Mouse (Mus musculus) liver, embryonic 14.5 days (tissue): Measurements from ENCODE around the gene Cnot1. TPM values are rescaled to one million over a fixed set of nuclear protein-coding genes. Genes with fewer than 3 reads are reported as not detected.

Experiments
- ATAC-seq: fragments of 200-750 bp; cut with Nextera tagmentation; 2 replicates; pipeline ENCODE4 v1.8.0; 2017; ENCODE audit warnings: moderate number of reproducible peaks, mild to moderate bottlenecking, moderate library complexity; ENCODE audit not compliant: insufficient read depth
- DNase-seq, 3 experiments: peaks; one replicate each; pipeline ENCODE4 v3.0.0-alpha.2; 2012 to 2013; ENCODE audit warnings: low read depth in 3 of 3, low spot score in 3 of 3
- H3K27ac ChIP-seq: fragments of 300-500 bp; sonication (generic); 2 replicates; pipeline ENCODE4 v1.5.1; 2014; ENCODE audit warnings: moderate library complexity, mild to moderate bottlenecking, control low read depth, inconsistent platforms
- H3K27me3 ChIP-seq: fragments of 300-500 bp; sonication (generic); 2 replicates; pipeline ENCODE4 v1.6.1; 2014; ENCODE audit warnings: mild to moderate bottlenecking, low read length, moderate library complexity; ENCODE audit not compliant: control insufficient read depth, insufficient read depth
- H3K36me3 ChIP-seq: fragments of 300-500 bp; sonication (generic); replicated peaks from 2 replicates; pipeline ENCODE4 v1.6.1; 2014; ENCODE audit warnings: low read depth; ENCODE audit not compliant: control insufficient read depth, insufficient read depth
- H3K4me1 ChIP-seq, 2 experiments: fragments of 200-500 bp in 1 of 2; fragments of 300-500 bp in 1 of 2; sonication (generic) in 1 of 2; replicated peaks; 2 replicates each; pipeline ENCODE4 v1.6.1; 2012 to 2014; ENCODE audit warnings: antibody characterized with exemption in 1 of 2, inconsistent platforms in 1 of 2, low read length in 1 of 2; ENCODE audit not compliant: control insufficient read depth in 2 of 2, insufficient read depth in 2 of 2
- H3K4me2 ChIP-seq: fragments of 300-500 bp; sonication (generic); 2 replicates; pipeline ENCODE4 v1.6.1; 2014; ENCODE audit warnings: low read depth, mild to moderate bottlenecking, control low read depth, moderate library complexity
- H3K4me3 ChIP-seq, 2 experiments: fragments of 200-500 bp in 1 of 2; fragments of 300-500 bp in 1 of 2; sonication (generic) in 1 of 2; 2 replicates each; pipeline ENCODE4 v1.5.1; 2012 to 2014; ENCODE audit warnings: low read depth in 2 of 2, low read length in 2 of 2, mild to moderate bottlenecking in 2 of 2, control low read depth in 1 of 2, inconsistent platforms in 1 of 2, moderate library complexity in 1 of 2; ENCODE audit not compliant: insufficient read depth in 1 of 2
- H3K9ac ChIP-seq: fragments of 300-500 bp; sonication (generic); replicated peaks from 2 replicates; pipeline ENCODE4 v1.6.1; 2014; ENCODE audit warnings: mild to moderate bottlenecking, control low read depth, moderate library complexity
- H3K9me3 ChIP-seq: fragments of 300-500 bp; sonication (generic); 2 replicates; pipeline ENCODE4 v1.6.1; 2016; ENCODE audit warnings: low read length, mixed read lengths; ENCODE audit not compliant: control insufficient read depth
- CTCF ChIP-seq: IDR thresholded peaks from 2 replicates; pipeline ENCODE4 v1.5.1; 2016; ENCODE audit warnings: antibody characterized with exemption, low read depth, control low read depth
- EP300 ChIP-seq: IDR thresholded peaks from 2 replicates; pipeline ENCODE4 v1.6.1; 2016; ENCODE audit warnings: antibody characterized with exemption, low read depth
- WGBS: fragments of 180-500 bp; shearing (Covaris S2); extraction: QIAGEN DNeasy Blood & Tissue Kit; methylation state at CpG from one replicate; pipeline ENCODE4 v1.1.7; 2014; ENCODE audit not compliant: insufficient replicate concordance; 5-methylcytosine and 5-hydroxymethylcytosine counted together
- microRNA-seq: library from miRNA; unstranded; fragments of <30 nt; microRNA quantifications from one replicate; pipeline ENCODE4, GENCODE M21; 2016
- polyA plus RNA-seq, 2 experiments: library from polyadenylated mRNA; depleted of rRNA in 1 of 2; stranded (reverse) in 1 of 2; unstranded in 1 of 2; fragments of >200 nt; fragmentation: Nextera tagmentation in 1 of 2; extraction: Ambion mirVana in 1 of 2; gene quantifications; 2 replicates each; pipeline versions ENCODE4 v1.2.1 to v1.2.3; 2012 to 2014

Gene Cnot1
- polyA plus RNA-seq, 2 experiments = 33.1 to 41.8 TPM

DNA sequence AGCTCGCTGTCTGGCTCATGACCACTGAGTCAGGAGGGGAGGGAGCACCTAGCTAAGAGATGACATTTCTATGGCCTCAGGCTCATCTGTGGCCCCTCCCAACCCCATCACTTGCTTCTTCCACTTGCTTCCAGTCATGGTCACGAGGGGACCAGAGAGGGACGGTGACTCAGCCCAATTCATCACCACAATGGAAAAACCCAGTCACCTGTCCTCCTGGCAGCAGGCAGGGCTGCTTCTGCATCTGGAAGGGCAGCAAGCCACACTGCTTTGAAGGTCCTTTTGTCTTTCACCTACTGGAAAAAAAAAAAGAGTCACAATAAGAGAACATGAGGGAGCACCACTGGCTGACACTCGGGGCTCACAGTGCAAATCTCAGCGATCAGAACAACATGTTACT is 134.5 kb downstream of the Cnot1 start:
- H3K4me2 ChIP-seq = no peak overlapping the region
- no peak for DNase-seq
- 42% methylated on average over 5 of the region's 5 CpGs for WGBS

DNA sequence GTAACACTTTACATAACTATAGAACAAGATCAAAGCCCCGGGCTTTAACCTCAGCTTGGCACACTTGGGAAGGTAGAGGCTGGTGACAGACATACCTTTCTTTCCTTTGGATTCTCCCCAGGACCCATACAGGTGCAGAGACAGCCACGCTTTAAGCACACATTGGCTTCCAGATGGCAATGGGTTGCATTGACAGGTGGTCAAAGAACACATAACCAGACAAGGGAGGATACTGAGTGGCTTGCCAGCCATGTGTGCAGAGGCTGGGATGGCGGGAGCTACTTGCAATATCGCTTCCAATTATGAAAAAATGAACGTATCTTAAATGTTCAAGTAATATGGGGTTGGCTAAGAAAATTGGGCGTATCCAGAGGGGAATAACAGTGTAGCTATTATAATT is 135.4 kb downstream of the Cnot1 start:
- no peaks in the 10 kb centered on the region for H3K4me1 ChIP-seq
- H3K9ac ChIP-seq = no peak overlapping the region
- peaks cover 9% of the 10 kb centered on the region for H3K27me3 ChIP-seq
- H3K36me3 ChIP-seq = no peaks in the 10 kb centered on the region
- no peak overlapping the region for H3K4me2 ChIP-seq
- ATAC-seq (no peak), DNase-seq (no peak)
- H3K9me3 ChIP-seq = no peaks in the 10 kb centered on the region
- no peak overlapping the region for H3K4me3 ChIP-seq
- whole genome bisulfite sequencing = 60% methylated on average over 6 of the region's 6 CpGs
- no peak overlapping the region for H3K27ac ChIP-seq
- TF ChIP-seq EP300 = no peak
- TF ChIP-seq CTCF = no peak

More for the DNA sequence above, 134.5 kb downstream of the Cnot1 start:
- no peak for ATAC-seq
- Histone ChIP-seq H3K9ac (no peak overlapping the region), H3K27ac (no peak overlapping the region), H3K4me1 (no peaks in the 10 kb centered on the region), H3K9me3 (no peaks in the 10 kb centered on the region), H3K4me3 (no peak overlapping the region), H3K27me3 (peaks cover 18% of the 10 kb centered on the region), H3K36me3 (no peaks in the 10 kb centered on the region)
- TF ChIP-seq EP300 (no peak), CTCF (no peak)

DNA sequence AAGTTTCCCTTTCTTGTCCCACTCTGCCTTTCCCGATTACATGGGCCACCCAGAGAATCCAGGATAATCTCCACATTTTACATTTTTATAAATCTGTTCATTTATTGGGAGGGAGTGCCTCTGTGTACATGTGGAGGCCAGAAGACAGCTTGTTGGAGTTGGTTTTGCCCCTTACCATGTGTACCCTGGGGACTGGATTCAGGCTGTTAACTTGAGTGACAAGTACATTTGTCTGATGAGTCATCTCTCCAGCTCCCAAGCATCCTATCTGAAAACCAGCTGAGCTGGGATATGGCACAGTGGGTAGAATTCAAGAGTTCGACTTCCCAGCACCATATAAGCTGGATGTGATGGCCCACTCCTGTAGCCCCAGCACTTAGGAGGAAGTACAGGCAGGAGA is 137.3 kb downstream of the Cnot1 start:
- no peaks in the 10 kb centered on the region for H3K9me3 ChIP-seq
- H3K4me1 ChIP-seq = no peaks in the 10 kb centered on the region
- H3K36me3 ChIP-seq = no peaks in the 10 kb centered on the region
- H3K27ac ChIP-seq = no peak overlapping the region
- no peak overlapping the region for H3K4me2 ChIP-seq
- no peak for TF ChIP-seq CTCF
- TF ChIP-seq EP300 = no peak
- ATAC-seq (no peak), DNase-seq (no peak)
- no peaks in the 10 kb centered on the region for H3K27me3 ChIP-seq
- H3K4me3 ChIP-seq = no peak overlapping the region
- no peak overlapping the region for H3K9ac ChIP-seq
- 46% methylated on average over 2 of the region's 2 CpGs for WGBS

Small RNA genes lying within 50 kb of the gene (microRNA-seq; reads per million reads assigned to microRNA genes)
- 1.3 reads per million for gene Mir7073

Other genes starting within 250 kb of the Cnot1 start
- not detected in 2 replicates for gene Prss54, start 231.1 kb downstream of the Cnot1 start, polyA plus RNA-seq (2012; rRNA removed)
- not detected in 2 replicates for gene Prss54, start 231.1 kb downstream of the Cnot1 start, polyA plus RNA-seq (2014; fragmentation: Nextera tagmentation; extraction: Ambion mirVana)
- 3.2 and 4.9 TPM in 2 replicates for gene Gins3, start 174.0 kb downstream of the Cnot1 start, polyA plus RNA-seq (2012; rRNA removed)
- gene Gins3, start 174.0 kb downstream of the Cnot1 start, polyA plus RNA-seq (2014; fragmentation: Nextera tagmentation; extraction: Ambion mirVana) = 9.4 and 9.8 TPM in 2 replicates
- gene Ndrg4, start 130.5 kb downstream of the Cnot1 start, polyA plus RNA-seq (2012; rRNA removed) = 0.81 and 0.95 TPM in 2 replicates
- 0.62 and 1.0 TPM in 2 replicates for gene Ndrg4, start 130.5 kb downstream of the Cnot1 start, polyA plus RNA-seq (2014; fragmentation: Nextera tagmentation; extraction: Ambion mirVana)
- gene Setd6, start 91.6 kb downstream of the Cnot1 start, polyA plus RNA-seq (2012; rRNA removed) = 8.2 and 16.0 TPM in 2 replicates
- 15.0 and 17.4 TPM in 2 replicates for gene Setd6, start 91.6 kb downstream of the Cnot1 start, polyA plus RNA-seq (2014; fragmentation: Nextera tagmentation; extraction: Ambion mirVana)
- 43.5 and 75.6 TPM in 2 replicates for gene Sap18b, start 17.9 kb upstream of the Cnot1 start, polyA plus RNA-seq (2012; rRNA removed)
- 245 and 247 TPM in 2 replicates for gene Sap18b, start 17.9 kb upstream of the Cnot1 start, polyA plus RNA-seq (2014; fragmentation: Nextera tagmentation; extraction: Ambion mirVana)
- gene Slc38a7, start 46.1 kb upstream of the Cnot1 start, polyA plus RNA-seq (2012; rRNA removed) = 5.5 and 5.6 TPM in 2 replicates
- 6.7 and 7.5 TPM in 2 replicates for gene Slc38a7, start 46.1 kb upstream of the Cnot1 start, polyA plus RNA-seq (2014; fragmentation: Nextera tagmentation; extraction: Ambion mirVana)
- gene Got2, start 81.1 kb upstream of the Cnot1 start, polyA plus RNA-seq (2012; rRNA removed) = 91.7 and 107 TPM in 2 replicates
- 69.8 and 79.3 TPM in 2 replicates for gene Got2, start 81.1 kb upstream of the Cnot1 start, polyA plus RNA-seq (2014; fragmentation: Nextera tagmentation; extraction: Ambion mirVana)